Mouse (Mus musculus) megakaryocyte, adult 5-6 weeks (primary cell): ENCODE results near the gene Zfp617. TPM values are rescaled to one million over a fixed set of nuclear protein-coding genes. Genes with fewer than 3 reads are reported as not detected.
"Not testable (repeated sequence)": the region's sequence is repeated elsewhere in the genome, so short reads cannot be mapped to it uniquely, and the experiment has no call there.

ENCODE experiments used
- ATAC-seq: 2 replicates; pipeline ENCODE4 v1.8.0; 2016; ENCODE audit warnings: mild to moderate bottlenecking, inconsistent platforms; ENCODE audit not compliant: poor library complexity, severe bottlenecking
- total RNA-seq, 2 experiments: library from RNA; stranded (forward) in 1 of 2; stranded (reverse) in 1 of 2; fragments of 153-499, 151-499 nt in 1 of 2; fragments of 221-1000, 200-1000 nt in 1 of 2; gene quantifications; 2 replicates each; pipeline versions ENCODE4 v1.2.3 to v1.2.4; 2015 to 2017

Gene Zfp617
- total RNA-seq, 2 experiments from 2014 or later, result 16.0 to 22.3 TPM

DNA sequence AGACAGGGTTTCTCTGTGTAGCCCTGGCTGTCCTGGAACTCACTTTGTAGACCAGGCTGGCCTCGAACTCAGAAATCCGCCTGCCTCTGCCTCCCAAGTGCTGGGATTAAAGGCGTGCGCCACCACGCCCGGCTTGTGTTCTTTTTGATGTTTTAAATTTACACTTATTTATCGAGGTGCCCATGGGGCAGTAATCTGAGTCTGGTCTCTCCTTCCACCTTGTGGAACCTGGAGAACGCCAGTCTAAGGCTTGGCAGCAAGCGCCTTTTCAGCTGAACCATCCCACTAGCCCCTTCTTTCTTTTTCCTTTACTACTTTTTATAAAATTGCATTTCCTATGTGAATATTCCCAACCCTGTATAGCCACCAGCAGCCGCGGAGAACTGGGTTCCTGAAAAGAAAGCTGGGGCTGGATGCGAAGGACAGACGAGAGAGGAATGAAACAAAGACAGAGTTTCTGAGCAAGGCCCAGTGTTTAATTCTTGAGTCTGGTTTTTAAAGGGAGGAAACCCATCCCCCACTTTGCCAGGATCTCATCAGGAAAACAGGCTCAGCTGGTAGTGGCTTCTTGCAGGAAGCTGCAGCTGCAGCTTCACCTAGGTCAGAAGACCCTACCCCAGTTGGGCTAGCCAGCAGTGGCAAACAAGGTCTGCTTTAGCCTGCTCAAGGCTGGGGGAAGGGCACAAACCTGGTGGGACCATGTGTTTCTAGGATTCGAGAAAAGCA, 43.2 kb downstream of the Zfp617 start:
- no peak for ATAC-seq

DNA sequence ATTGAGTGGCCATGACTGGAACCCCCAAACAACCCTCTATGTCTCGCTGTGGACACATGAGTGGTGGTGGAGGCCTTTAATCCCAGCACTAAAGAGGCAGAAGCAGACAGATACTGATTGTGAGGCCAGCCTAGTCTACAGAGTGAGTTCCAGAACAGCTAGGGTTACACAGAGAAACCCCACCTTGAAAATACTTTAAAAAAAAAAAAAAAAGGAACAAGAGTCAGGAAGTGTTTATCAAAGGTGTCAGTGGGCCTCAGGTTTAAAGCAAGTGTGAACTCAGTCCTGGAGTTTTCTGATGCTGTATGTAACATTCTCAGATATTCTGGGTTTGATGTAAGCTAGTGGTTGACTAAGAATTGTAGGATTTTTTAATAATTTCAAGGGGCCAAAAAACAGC, 44.1 kb downstream of the Zfp617 start:
- no peak for ATAC-seq

DNA sequence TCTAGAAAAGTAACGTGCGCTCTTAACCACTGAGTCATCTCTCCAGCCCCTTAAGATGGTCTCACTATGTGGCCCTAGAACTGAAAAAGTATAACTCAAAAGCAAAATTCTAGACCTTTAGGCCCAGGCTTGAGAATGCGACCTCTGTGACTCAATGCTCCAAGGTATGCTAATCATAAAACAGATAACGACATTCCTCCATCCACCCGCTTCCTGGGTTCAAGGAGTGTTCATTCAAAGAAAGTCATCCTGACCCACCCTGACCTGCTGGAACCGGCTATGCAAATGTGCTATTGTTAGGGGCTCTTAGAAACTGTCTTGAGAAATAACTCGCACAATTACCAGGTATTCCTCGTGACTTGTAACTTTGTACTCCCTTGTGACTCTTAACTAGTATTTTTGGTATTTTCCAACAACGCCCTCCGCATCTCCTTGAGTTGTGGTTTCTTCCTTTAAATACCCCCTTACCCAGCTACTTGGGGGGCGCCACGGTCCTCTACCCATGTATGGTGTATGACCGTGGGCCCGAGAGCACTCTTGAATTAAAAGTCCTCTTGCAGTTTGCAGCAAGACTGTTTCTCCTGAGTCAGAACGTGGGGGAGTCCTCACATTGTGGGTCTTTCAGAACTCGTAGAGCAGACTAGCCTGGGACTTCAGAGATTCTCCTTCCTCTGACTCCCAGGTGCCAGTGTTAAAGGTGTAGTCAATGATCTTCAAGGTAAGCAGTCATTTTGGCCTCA, 44.7 kb downstream of the Zfp617 start:
- not testable (repeated sequence) for ATAC-seq

DNA sequence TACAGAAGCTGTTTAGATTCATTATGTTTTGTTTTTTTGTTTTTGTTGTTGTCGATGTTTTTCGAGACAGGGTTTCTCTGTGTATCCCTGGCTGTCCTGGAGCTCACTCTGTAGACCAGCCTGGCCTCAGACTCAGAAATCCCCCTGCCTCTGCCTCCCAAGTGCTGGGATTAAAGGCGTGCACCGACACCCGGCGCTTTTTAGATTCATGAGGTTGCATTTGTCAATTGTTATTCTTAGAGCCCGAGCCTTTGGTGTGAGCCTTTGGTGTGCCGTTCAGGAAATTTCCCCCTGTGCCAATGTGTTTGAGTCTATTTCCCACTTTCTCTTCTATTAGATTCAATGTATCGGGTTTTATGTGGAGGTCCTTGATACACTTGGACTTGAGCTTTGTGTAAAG, 46.2 kb downstream of the Zfp617 start:
- no peak for ATAC-seq

DNA sequence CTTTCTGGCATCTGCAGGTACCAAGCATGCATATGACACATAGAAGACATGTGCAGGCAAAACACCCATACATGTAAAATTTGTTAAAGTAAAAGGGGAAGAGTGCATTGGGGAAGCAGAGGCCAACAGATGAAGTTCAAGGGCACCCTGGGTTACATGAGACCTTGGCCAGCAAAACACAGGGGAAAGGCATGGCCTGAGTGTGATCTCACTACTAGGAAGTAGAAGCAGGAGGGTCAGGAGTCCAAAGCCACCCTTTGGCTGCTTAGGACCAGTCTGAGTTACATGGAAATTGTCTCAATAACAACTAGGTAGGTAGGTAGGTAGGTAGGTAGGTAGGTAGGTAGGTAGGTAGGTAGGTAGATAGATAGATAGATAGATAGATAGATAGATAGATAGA, 52.0 kb downstream of the Zfp617 start:
- no peak; the same call in 1 of the 2 replicates for ATAC-seq

DNA sequence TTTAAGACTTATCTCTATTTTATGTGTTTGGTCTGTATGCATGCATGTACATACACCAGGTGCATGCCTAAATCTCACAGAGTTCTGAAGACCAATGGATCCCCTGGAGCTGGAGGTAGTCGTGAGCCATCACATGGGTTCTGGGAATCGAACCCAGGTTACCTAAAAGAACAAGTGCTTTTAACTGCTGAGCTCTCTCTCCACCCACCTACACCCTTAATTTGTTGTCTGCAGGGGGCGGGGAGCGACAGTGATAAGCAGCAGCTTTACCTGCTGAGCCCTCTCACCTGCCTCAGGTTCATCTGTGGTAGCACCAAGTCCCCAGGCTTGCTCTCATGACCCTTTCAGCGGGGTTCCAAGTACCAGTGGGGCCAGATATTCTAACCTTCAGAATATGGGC, 53.4 kb downstream of the Zfp617 start:
- no peak for ATAC-seq

DNA sequence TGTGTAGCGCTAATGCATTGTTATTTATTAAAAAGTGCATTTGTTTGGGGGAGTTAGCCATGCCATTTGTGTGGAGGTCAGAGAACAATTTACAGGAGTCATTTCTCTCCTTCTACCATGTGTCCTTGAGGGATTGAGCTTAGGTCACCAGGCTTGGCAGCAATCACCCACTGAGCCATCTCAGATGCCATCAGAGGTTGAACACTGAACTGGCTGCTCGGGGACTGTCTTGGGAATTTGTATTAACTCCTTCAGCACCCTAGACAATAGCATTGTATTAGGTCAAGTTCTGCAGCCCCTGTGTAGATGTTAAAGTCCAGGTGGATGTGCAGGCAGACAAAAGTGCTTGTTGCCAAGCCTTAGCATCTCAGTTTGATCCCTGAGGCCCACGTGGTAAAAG, 55.6 kb downstream of the Zfp617 start:
- ATAC-seq, result no peak

DNA sequence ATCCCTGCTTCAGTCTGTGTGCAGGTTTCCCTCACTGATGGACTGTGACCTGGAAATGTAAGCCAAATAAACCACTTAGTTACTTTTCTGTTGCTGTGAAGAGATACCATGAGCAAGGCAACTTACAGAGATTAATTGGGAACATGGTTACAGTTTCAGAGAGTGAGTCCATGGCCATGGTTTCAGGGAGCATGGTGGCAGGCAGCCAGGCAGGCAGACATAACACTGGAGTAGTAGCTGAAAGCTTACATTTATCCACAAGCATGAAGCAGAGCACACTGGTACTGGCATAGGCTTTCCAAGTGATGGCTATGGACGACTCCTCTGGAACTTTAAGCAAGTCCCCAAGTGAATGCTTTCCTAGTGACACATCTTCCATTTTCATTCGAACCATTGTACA, 56.7 kb downstream of the Zfp617 start:
- no peak for ATAC-seq

DNA sequence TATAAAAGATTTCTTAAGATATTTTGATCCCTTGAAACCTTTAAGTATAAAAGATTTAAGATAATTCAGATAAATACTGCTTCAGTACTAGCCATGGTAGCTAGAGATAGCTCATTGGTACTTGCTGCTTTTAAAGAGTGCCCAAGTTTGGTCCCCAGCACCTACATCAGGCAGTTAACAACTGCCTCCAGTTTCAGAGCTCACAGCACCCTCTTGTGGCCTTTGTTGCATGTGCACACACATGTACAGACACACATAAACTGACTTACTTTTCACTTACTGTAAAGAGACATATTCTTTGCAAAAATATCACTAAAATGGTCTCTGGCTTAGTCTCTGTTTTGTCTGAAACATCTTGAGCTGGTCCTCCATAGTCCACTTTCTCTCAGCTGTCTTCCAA, 58.0 kb downstream of the Zfp617 start:
- no peak for ATAC-seq

DNA sequence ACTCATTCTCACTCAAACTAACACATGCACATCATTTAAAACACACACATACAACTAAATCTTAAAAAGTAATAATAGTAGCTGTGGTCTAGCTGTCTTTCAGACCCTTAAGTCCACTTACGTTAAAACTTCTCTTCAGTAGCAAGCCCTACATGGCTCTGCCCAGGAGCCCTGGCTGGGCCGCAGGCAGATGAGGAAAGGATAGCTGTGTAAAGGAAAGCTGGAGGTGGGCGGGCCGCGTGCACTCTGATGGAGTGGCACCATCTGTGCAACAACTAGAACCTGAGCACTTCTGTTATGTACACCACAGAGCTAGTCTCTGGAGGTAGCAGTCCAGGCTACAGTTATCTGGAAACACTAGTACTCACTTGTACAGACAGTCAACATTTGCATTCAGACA, 58.8 kb downstream of the Zfp617 start:
- no peak for ATAC-seq

DNA sequence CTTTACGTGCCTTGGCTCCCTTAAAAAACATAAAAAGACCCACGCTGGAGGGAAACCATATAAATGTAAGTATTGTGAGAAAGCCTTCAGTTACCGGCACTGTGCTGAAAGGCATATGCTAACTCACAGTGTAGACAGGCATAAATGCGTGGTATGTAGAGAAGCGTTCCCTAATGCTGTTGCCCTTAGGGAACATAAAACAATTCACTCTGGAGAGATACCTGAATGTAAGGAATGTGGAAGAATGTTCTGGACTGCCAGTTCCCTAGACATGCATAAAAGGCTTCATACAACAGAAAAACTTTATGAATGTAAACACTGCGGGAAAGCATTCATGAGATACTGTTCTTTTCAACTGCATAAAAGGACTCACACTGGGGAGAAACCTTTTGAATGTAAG, 59.7 kb downstream of the Zfp617 start:
- no peak for ATAC-seq

DNA sequence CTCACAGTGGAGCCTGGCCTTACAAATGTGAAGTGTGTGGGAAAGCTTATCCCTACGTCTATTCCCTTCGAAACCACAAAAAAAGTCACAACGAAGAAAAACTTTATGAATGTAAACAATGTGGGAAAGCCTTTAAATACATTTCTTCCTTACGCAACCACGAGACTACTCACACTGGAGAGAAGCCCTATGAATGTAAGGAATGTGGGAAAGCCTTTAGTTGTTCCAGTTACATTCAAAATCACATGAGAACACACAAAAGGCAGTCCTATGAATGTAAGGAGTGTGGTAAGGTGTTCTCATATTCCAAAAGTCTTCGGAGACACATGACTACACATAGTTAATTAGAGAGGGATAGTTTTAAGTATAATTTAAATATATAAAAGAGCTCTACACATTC, 60.2 kb downstream of the Zfp617 start:
- ATAC-seq, result no peak

DNA sequence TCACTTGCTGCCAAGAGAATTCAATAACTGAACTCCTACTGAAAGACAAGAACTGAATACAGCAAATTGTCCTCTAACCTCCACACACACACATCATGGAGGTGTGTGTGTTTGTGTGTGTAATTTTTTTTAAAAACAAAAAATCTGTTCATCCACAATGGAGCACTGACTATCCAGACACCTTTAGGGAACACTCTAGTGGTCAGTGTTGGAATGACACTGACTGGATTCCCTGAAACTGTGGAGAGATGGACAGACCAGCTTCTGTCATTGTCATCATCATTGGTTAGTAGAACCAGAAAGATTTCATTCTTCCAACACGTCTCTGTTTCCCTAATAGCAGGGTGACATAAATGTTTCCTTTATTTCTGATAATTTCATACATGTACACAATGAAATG, 63.5 kb downstream of the Zfp617 start:
- ATAC-seq, result 0 out of 2 replicates have a peak, but pooled peaks have one; percentile 30

DNA sequence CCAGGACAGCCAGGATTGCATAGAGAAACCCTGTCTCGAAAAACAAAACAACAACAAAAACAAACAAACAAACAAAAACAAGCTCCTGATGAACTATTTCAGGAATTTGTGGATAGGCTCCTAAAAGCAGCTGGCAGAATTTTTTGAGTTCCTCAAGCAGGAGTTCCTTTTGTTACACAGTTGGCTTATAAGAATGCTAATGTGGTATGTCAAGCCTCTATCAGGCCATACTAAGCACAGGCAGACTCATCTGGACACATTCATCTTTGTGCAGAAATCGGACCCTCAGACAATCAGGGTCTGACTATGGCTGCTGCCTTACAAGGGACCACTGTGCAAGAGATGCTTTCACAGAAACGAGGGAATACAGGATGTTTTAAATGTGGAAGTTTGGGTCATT, 65.8 kb downstream of the Zfp617 start:
- no peak for ATAC-seq

DNA sequence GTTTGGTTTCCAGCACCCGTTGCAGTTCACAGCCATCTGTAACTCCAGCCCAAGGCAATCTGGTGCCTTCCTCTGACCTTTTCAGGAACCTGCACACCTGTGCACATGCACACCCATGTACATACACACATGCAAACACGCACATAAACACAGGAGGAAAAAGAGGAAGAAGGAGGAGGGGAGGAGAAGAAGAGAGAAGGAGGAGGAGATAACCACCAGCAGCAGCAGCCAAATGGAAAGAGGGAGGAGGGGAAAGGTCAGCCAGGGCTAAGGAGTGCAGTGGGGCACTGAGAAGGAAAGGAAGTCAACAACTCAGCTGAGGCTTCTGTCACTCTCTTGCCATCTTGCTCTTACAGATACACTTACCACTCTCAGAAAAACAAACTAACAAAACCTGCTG, 72.6 kb downstream of the Zfp617 start:
- ATAC-seq, result peak; percentile 57

DNA sequence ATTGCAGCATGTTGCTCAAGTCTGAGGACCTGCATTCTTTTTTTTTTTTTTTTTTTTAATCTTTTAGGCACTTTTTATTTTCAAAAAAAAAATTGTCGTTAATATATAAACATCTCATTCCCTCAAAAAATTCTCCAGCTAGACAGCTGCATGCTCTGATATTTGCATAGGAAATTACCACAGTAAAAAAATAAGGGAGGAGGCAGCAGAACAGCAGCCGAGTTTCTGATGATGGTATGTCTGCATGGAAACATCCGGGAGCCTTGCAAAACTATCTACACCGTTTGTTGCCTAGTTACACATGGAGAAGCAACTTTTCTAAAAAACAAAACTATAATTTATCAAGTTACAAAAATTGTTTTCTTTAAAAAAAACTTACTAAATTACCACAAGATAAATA, 73.0 kb downstream of the Zfp617 start:
- ATAC-seq, result no peak

Other genes starting within 250 kb of the Zfp617 start
- 0.11 TPM in 1 of 2 replicates, not detected in the other for gene Unc13a, start 236.9 kb upstream of the Zfp617 start, total RNA-seq (2015)
- 1.1 TPM in 1 of 2 replicates, not detected in the other for gene Unc13a, start 236.9 kb upstream of the Zfp617 start, total RNA-seq (2017)
- 4.8 and 5.0 TPM in 2 replicates for gene Jak3, start 232.3 kb upstream of the Zfp617 start, total RNA-seq (2015)
- 2.6 and 5.2 TPM in 2 replicates for gene Jak3, start 232.3 kb upstream of the Zfp617 start, total RNA-seq (2017)
- 2.9 and 4.2 TPM in 2 replicates for gene Insl3, start 219.4 kb upstream of the Zfp617 start, total RNA-seq (2015)
- 1.1 and 2.4 TPM in 2 replicates for gene Insl3, start 219.4 kb upstream of the Zfp617 start, total RNA-seq (2017)
- gene B3gnt3, start 206.8 kb upstream of the Zfp617 start, total RNA-seq (2015), result 0.36 and 0.89 TPM in 2 replicates
- 0.18 TPM in 1 of 2 replicates, not detected in the other for gene B3gnt3, start 206.8 kb upstream of the Zfp617 start, total RNA-seq (2017)
- 28.4 and 30.9 TPM in 2 replicates for gene Fcho1, start 182.9 kb upstream of the Zfp617 start, total RNA-seq (2015)
- 39.6 and 41.2 TPM in 2 replicates for gene Fcho1, start 182.9 kb upstream of the Zfp617 start, total RNA-seq (2017)
- gene Zfp709, start 26.6 kb upstream of the Zfp617 start, total RNA-seq (2015), result 9.7 and 12.4 TPM in 2 replicates
- 11.7 and 17.1 TPM in 2 replicates for gene Zfp709, start 26.6 kb upstream of the Zfp617 start, total RNA-seq (2017)
- 2.9 and 4.6 TPM in 2 replicates for gene Zfp882, start within 50 bp of the Zfp617 start, total RNA-seq (2015)
- 2.1 and 5.1 TPM in 2 replicates for gene Zfp882, start within 50 bp of the Zfp617 start, total RNA-seq (2017)
- gene Zfp961, start 42.4 kb downstream of the Zfp617 start, total RNA-seq (2015), result 31.4 and 34.4 TPM in 2 replicates
- 23.1 and 25.4 TPM in 2 replicates for gene Zfp961, start 42.4 kb downstream of the Zfp617 start, total RNA-seq (2017)
- 107 and 114 TPM in 2 replicates for gene Cyp4f18, start 101.0 kb downstream of the Zfp617 start, total RNA-seq (2015)
- 65.9 and 74.6 TPM in 2 replicates for gene Cyp4f18, start 101.0 kb downstream of the Zfp617 start, total RNA-seq (2017)
- gene Olfr372, start 132.6 kb downstream of the Zfp617 start, total RNA-seq (2015), result not detected in 2 replicates
- gene Olfr372, start 132.6 kb downstream of the Zfp617 start, total RNA-seq (2017), result 0.18 and 0.37 TPM in 2 replicates
- gene Olfr373, start 174.5 kb downstream of the Zfp617 start, total RNA-seq (2015), result not detected in 2 replicates
- gene Olfr373, start 174.5 kb downstream of the Zfp617 start, total RNA-seq (2017), result not detected in 2 replicates
- not detected in 2 replicates for gene Olfr374, start 198.4 kb downstream of the Zfp617 start, total RNA-seq (2015)
- gene Olfr374, start 198.4 kb downstream of the Zfp617 start, total RNA-seq (2017), result not detected in 2 replicates
- 301 and 308 TPM in 2 replicates for gene Tpm4, start 226.3 kb downstream of the Zfp617 start, total RNA-seq (2015)
- gene Tpm4, start 226.3 kb downstream of the Zfp617 start, total RNA-seq (2017), result 515 and 545 TPM in 2 replicates